Mouse (Mus musculus) induced T-regulatory cell, adult 2 months (primary cell): ENCODE measurements around the gene Ubxn6.
"Not testable (repeated sequence)": the region's sequence is repeated elsewhere in the genome, so short reads cannot be mapped to it uniquely, and the experiment has no call there.

ENCODE experiments used
- DNase-seq: peaks from one replicate; pipeline ENCODE4 v3.0.0-alpha.2; 2012; ENCODE audit warnings: low read depth

The Ubxn6 gene

DNA sequence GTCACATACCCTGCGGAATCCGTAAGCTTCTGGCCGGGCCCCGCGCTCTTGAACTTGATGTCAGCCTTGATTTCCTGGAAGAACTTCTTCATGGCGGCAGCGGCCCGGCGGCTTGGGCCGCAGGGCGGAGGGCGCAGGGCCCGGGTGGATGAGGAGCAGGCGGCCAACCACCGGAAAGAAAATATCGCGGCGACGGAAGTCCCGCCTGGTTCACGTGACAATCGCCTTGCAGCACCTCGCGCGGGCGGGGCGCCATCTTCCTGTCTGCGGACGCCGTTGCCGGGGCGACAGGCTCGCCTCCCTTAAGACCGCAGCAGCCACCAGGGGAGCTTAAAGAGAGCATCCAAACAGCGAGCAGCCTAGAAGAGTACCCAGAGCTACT is at the start of gene Ubxn6:
Gene Ubxn6, minus strand, starts transcription at position 202 of the 382 bp plus-strand sequence.
- peak; percentile 98 for DNase-seq

DNA sequence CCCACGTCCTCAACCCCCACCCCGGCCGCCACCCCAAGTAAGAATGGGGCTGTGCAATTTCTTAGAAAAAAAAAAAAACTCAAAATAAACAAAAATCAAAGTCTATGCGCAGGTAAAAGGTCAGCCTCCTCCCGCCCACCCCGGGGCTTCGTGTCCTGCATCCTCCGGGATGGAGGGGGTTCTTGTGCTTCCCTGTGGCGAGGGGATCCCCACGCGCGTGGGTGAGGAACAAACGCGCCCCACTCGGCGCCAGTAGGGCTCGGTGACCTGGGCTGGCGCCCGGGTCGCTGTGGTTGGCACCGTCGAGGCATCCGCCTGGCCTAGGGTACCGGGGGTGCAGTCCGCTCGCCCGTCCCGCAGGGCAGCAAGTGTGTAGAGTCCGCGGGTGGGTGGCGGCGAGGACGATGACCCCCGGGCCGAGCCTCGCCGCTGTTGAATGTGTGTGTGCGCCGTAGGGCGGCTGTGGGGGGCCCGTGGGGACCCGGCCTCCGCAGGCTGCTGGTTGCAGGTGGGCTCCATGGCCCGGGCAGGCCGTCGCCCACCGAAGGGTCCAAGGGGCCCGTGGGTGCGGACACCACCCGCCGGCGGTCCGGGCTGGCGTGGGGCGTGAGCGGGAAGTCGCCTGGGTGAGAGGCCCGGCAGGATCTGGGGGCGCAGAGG is 49.0 kb upstream of the Ubxn6 start:
- no peak for DNase-seq

DNA sequence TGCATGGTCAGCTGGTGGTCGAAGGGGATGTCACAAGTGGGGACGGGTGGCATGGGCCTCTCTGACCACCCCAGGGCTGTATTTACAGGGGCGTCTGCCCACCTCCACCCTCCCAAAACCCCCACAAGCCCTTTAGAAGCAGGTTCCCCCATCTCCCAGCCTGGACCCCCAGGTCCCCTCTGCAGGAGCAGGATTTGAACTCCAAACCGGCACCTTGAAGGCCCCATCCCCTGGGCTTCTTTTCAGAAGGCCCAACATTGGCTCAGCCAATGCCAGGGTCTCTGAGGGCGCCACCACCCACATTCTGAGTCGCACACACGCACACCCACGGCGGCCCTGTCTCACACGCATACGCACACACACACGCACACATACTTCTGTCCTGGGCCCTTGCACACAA is 48.3 kb upstream of the Ubxn6 start:
- DNase-seq = no peak

DNA sequence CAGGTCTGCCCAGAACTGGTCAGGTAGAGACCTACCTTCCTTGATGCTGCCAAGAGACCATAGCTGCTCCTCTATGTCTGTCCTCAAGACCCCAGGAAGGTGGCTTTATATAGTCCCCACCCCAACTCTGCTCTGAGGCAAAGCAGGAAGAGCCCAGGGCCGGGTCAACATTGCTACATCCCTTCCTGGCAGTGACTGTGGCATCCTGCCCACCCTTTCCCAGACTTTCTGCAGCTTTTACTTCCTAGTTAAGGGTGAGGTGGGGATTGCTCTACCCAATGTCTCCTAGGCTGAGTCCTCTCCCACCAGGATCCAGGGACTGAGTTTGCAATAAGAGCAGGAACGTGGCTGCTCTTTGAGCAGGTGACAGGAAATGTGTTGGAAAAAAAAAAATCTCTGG is 47.0 kb upstream of the Ubxn6 start, which contains the start of gene Lrg1:
Gene Lrg1, minus strand, starts transcription at position 176 of the 400 bp plus-strand sequence.
- DNase-seq = no peak

DNA sequence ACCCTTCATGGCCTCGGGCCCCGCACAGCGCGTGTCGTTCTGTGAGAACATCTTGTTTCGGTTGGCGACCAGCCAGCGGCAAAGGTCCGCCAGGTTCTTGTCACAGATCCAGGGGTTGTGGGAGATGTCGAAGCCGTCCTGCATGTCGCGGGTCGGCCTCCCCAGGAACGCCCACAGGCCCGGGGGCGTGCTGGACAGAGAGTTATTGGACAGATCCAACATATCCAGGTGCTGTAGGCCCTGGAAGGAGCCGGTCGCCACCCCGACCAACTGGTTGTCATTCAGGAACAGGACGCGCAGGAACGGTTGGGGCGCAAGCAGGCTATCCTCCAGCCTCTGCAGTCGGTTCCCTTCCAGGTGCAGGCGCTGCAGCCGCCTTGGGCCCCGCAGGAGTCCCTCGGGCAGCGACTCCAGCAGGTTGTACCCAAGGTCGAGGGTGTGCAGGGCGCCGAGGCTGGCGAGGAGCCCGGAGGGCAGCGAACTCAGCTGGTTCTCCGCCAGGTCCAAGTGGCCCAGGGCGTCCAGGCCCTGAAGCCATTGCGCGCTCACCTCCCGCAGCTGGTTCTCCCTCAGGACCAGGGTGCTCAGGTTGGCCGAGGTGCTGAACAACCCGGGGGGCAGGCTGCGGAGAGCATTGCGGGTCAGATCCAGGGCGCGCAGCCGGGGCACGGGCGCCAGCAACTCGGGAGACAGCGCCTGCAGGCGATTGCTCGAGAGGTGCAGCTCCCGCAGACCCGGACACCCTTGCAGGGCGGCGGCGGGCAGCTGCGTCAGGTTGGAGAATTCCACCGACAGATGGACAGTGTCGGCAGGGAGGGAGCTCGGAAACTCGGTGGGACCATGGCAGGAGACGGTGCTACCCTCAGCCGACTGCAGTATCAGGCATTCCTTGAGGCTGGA is 45.4 kb upstream of the Ubxn6 start:
- no peak for DNase-seq

- no peak for DNase-seq
Observed at GRCm38 (mm10) chr17:56119431-56119830, 44.6 kb upstream of the Ubxn6 start.

DNA sequence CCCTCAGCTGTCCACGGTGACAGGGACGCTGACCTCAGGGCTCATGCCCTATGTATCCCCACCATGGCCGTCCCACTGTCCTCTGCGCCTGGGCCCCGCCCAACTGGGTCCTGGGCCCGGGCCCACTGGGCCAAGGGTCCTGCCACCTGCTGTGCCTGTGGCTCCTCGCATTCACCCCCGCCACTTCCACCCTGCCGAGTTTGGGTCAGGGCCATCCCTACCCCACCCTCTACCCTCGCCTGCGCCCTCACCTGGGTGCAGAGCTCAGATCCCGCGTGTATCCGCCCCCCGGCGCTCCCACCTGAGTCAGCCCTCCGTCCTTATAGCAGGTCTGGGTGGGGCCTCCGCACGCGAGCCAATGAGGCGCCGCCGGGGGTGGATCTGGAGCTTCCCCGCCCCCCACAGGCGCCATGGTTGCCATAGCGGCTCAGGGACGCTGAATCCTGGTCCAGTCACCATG is 42.5 kb upstream of the Ubxn6 start, which contains the start of gene Plin5:
Gene Plin5, minus strand, starts transcription at position 346 of the 460 bp plus-strand sequence.
- DNase-seq = peak; percentile 44

GRCm38 (mm10) chr17:56116193-56116592 is 41.4 kb upstream of the Ubxn6 start:
- no peak for DNase-seq

- DNase-seq = no peak
Observed at GRCm38 (mm10) chr17:56112743-56113142, 37.9 kb upstream of the Ubxn6 start.

DNA sequence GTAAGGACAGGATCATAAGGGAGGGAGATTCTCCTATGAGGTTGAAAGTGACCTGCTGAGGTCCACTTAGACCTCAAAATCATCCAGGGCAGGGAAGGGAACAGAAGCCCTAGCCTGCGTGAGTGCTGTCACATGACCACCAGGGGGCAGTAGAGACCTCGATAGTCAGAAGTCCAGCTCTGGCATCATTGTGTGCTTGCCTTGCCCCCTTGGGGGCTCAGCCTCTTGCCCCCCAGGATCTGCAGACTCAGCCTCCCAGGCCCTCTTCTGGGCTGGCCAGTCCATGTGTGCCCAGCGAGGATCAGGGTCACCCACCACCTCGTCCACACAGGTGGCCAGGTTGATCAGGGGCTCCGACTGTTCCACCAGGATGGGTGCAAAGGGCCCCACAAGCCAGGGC is 37.0 kb upstream of the Ubxn6 start:
- peak; percentile 82 for DNase-seq

GRCm38 (mm10) chr17:56111021-56111420 is 36.2 kb upstream of the Ubxn6 start:
- no peak for DNase-seq

DNA sequence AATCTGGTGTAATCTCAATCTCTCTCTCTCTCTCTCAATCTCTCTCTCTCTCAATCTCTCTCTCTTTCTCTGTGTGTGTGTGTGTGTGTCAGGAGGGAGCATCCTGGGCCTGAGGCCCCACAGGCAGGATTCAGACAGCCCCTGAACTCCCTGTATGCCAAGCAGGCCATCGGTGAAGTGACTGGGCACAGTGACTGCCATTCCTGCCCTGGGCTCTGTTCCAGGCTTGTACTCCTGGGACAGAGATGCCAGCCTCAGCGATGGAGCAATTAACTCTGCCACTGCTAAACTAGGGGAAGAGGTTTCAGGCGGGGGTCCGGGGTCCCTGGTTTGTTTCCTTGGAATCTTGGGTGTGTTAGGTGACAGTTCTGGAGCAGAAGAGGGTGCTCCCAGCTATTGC is 35.7 kb upstream of the Ubxn6 start:
- DNase-seq = no peak

DNA sequence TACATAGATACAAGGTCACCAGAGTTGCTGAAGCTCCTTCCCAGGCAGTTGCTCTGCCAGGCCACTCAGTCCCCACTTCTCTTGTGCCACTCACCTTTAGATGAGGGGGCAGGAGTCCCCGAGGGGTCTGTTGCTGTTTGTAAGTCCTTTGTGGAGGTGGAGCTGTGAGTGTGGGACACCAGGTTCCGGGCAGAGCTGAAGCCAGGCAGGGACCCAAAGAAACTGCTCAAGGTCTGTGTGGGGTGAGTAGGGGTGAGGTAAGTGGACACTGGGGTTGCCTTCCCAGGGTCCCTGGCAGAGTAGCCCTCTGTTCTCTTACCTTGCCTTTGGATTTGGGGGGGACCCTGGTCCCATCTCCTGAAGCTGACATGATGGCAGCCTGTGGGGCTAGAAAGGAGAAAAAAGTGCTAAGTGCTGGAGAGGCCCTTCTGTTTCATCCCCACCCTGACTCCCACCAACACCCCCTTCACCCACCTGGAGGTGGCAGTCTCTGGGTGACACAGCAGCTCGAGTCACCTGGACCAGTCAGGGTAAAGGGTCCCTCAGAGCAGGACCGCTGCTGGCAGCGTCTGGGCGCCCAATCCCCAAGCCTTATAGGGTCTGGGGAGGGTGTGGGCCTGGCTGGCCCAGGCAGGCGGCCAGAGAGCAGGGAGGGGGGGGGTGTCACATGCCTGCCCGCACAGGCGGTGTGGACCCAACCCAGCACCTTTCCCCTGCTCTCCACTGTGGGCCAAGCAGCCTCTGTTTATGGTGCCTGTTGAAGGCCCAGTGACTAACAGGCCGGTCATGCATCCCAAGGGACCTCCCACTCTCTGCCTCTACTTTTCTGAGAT is 34.6 kb upstream of the Ubxn6 start, which contains the start of gene Plin4:
Gene Plin4, minus strand, starts transcription at position 585 of the 833 bp plus-strand sequence.
- no peak for DNase-seq

DNA sequence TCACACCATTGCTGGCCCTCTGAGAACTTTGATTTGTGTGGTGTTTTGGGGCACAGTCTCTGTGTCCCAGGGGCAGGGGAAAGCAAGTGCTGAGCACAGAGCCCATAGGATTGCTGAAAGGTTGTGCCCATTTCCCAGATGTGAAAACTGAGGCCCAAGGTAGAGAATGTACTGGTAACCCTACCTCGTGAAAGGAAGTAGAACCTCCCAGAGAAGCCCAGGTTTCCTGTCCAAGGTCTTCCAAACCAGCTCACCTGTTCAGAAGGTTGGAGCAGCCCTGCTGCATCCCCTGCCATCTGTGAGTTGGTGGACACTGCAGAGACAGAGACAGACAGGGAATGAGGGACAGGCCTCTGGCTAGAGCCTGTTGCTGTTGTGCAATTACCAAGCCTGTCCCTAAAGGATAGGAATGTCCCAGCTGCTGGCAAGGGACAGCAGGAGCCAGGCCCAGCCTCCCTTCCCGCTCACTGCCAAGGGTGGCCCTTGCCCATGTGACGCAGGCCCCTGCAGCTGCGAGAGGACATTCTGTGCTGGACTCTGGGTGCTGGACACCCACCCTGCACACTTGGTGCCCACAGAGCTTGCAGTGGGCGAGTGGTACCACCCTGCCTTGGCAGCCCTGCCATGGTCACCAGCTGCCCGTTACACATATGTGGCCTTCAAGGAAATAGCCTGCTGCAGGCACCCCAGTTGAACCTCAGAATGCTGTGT is 33.7 kb upstream of the Ubxn6 start:
- DNase-seq = no peak

- no peak for DNase-seq
Observed at GRCm38 (mm10) chr17:56107736-56108135, 32.9 kb upstream of the Ubxn6 start.

- DNase-seq = no peak
Observed at GRCm38 (mm10) chr17:56106981-56107380, 32.2 kb upstream of the Ubxn6 start.

DNA sequence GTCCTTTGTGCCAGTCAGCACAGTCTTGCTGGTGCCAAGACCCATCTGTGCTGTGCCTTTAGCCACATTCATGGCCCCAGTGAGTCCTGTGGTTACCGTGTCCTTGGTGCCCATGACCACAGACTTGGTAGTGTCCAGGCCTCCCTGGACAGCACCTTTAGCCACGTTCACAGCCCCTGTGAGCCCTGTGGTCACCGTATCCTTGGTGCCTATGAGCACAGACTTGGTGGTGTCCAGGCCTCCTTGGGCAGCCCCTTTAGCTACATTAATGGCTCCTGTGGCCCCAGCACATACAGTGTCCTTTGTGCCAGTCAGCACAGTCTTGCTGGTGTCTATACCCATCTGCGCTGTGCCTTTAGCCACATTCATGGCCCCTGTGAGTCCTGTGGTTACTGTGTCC is 31.6 kb upstream of the Ubxn6 start:
- DNase-seq = not testable (repeated sequence)

DNA sequence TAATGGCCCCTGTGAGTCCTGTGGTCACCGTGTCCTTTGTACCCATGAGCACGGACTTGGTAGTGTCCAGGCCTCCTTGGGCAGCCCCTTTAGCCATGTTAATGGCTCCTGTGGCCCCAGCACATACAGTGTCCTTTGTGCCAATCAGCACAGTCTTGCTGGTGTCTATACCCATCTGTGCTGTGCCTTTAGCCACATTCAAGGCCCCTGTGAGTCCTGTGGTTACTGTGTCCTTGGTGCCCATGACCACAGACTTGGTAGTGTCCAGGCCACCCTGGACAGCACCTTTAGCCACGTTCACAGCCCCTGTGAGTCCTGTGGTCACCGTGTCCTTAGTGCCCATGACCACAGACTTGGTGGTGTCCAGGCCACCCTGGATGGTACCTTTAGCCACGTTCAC is 30.0 kb upstream of the Ubxn6 start:
- not testable (repeated sequence) for DNase-seq

GRCm38 (mm10) chr17:56103465-56104285 is 28.8 kb upstream of the Ubxn6 start:
- no peak for DNase-seq

DNA sequence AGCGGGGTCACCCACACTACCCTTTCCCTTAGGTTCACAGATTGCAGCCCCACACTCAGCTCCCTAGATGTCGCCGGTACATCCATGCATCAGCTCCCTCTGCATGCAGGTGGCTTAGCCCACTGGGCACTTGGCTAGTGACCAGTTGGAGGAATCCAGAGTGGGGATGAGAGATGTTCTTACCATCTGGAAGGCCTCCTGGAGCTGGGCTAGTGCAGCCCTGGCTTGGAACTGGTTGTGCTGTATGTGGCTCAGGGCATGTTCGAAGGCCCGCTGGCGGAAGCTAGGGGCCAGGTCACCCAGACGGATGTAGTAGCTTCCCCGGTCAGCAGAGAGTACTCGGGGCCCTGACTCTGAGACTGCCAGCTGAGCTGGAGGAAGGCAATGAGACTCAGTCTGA is 28.1 kb upstream of the Ubxn6 start:
- no peak for DNase-seq

DNA sequence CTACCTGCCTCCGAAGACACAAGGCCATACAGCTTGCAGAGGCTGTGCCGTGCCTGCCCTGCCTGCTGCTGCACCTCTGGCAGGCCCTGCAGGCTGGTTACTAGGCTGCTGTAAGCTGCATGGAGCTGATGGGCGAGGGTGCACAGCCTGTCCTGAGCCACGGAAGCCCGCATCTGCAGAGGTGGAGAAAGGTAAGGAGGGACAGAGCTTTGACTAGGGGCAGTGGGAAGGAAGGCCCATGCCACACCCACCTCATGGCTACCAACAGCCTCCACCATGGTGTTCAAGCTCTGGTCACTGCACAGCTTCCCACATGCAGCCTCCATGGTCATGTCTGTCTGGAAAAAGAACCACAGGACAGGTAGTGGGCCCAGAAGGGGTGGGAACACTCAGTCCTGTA is 27.3 kb upstream of the Ubxn6 start:
- DNase-seq = no peak
